Mouse (Mus musculus): Measurements from ENCODE around the gene Epn2. TPM values are rescaled to one million over a fixed set of nuclear protein-coding genes. Genes with fewer than 3 reads are reported as not detected.
A peak's percentile ranks its signal among the peaks of the same experiment; 100 is the strongest.

The Epn2 gene
- polyA plus RNA-seq, 1 experiment from 2014 or later, result 20.5 TPM

GRCm38 (mm10) chr11:61477566-61478508 is 101.7 kb downstream of the Epn2 start:
- ATAC-seq (ENCODE audit: extremely low read depth, insufficient number of reproducible peaks, low FRiP score, low TSS enrichment), result no peak
- no peaks in the 10 kb centered on the region for H3K9me3 ChIP-seq
- H3K4me1 ChIP-seq, result 0 out of 2 replicates have a peak, but pooled peaks cover 6% of the 10 kb centered on the region
- H3K4me2 ChIP-seq, result no peak overlapping the region
- no peaks in the 10 kb centered on the region for H3K36me3 ChIP-seq
- no peak overlapping the region for H3K27ac ChIP-seq (replicated peaks)
- H3K4me3 ChIP-seq, result no peak overlapping the region
- no peaks in the 10 kb centered on the region for H3K27me3 ChIP-seq (replicated peaks)
- 71% methylated on average over 17 of the region's 17 CpGs for whole genome bisulfite sequencing
- H3K9ac ChIP-seq, result no peak overlapping the region

DNA sequence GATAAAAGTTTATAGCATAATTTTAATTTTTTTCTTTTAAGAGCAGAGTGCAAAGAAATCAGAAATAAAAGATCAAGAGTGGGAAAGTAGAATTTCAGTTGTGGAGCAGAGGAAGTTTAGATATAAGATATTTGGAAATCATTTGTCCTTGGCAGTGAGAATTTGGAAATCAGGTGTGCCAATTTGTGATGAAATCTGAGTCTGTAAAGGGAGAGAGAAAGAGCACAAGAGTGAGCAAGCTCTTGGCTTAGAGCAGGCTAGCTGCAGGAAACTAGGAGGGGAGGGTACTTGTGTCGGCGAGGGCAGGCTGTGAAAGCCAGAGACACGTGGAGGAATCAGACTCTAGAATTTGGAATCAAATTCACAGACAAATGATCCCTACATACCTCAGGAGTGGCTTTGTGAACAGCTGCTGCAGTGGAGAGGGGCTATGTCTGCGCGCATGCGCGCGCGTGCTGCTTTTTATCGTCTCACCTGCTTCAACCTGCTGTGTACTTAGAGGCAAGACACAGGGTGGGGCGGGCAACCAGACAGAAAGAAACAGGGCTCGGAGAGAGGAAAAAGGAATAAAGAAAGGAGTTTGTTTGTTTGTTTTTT is 102.6 kb downstream of the Epn2 start:
- no peak overlapping the region for H3K4me3 ChIP-seq
- ATAC-seq (ENCODE audit: extremely low read depth, insufficient number of reproducible peaks, low FRiP score, low TSS enrichment), result no peak
- peak overlapping the region; percentile 4; the same call in 1 of the 2 replicates for H3K4me2 ChIP-seq
- H3K27ac ChIP-seq (replicated peaks), result no peak overlapping the region
- no peaks in the 10 kb centered on the region for H3K27me3 ChIP-seq (replicated peaks)
- 0 out of 2 replicates have a peak, but pooled peaks cover 6% of the 10 kb centered on the region for H3K4me1 ChIP-seq
- 59% methylated on average over 12 of the region's 12 CpGs for WGBS
- H3K36me3 ChIP-seq, result no peaks in the 10 kb centered on the region
- H3K9me3 ChIP-seq, result no peaks in the 10 kb centered on the region
- H3K9ac ChIP-seq, result no peak overlapping the region

GRCm38 (mm10) chr11:61473630-61474029 is 105.9 kb downstream of the Epn2 start:
- Histone ChIP-seq H3K9ac (no peak overlapping the region), H3K27me3 (replicated peaks) (no peaks in the 10 kb centered on the region), H3K9me3 (no peaks in the 10 kb centered on the region), H3K36me3 (no peaks in the 10 kb centered on the region), H3K4me1 (no peaks in the 10 kb centered on the region), H3K4me2 (no peak overlapping the region), H3K27ac (replicated peaks) (no peak overlapping the region), H3K4me3 (no peak overlapping the region)
- 65% methylated on average over 4 of the region's 4 CpGs for WGBS
- no peak for ATAC-seq (ENCODE audit: extremely low read depth, insufficient number of reproducible peaks, low FRiP score, low TSS enrichment)

DNA sequence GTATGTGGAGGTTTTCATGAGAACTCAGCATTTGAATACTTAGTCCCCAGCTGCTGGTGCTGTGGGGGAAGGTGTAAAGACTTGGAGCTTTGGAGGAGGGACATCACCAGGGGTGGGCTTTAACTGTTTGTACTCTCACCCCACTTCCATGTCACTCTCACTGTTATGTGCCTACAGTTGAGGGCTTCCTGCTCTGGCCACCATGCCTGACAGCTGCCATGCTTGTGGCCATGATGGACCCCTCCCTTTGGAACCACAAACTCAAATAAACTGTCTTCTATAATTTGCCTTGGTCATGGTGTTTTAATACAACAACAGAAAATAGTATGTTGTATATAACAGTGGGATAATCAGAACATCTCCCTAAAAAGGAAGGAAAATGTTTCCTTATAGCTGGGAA is 108.6 kb downstream of the Epn2 start:
- no peak overlapping the region for H3K4me2 ChIP-seq
- H3K9me3 ChIP-seq, result peaks cover 7% of the 10 kb centered on the region; the same call in 1 of the 2 replicates
- no peak overlapping the region for H3K4me3 ChIP-seq
- no peak for ATAC-seq (ENCODE audit: extremely low read depth, insufficient number of reproducible peaks, low FRiP score, low TSS enrichment)
- H3K27ac ChIP-seq (replicated peaks), result no peak overlapping the region
- no peak overlapping the region for H3K9ac ChIP-seq
- no peaks in the 10 kb centered on the region for H3K36me3 ChIP-seq
- H3K27me3 ChIP-seq (replicated peaks), result no peaks in the 10 kb centered on the region
- H3K4me1 ChIP-seq, result no peaks in the 10 kb centered on the region

DNA sequence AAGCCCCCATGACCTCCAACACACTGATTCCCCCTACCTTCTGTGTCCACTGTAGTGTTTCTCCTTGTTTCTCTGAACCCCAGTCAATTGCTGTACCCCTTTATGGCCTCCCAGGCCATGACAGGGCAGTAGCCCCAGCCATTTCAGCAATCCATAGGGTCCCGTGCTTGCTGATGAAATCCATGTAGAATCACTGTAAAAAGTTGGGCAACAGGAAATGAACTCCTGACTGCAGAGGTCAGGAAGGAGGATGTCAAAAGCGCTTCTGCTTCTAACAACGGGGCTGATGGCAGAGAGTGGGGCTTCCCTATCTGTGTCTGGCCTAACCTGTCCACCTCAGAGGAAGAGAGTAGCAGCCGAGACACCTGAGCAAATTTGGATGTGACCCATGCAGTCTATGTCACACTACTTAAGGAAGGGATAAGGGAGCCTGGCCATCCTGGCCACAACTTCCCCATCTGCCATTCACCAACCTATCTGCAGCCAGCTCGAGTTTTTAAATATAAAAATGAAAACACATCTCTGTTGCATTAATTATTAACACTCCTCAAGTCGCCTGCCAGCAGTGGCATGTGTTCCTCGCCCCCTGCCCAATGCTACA is 110.1 kb downstream of the Epn2 start:
- Histone ChIP-seq H3K4me2 (no peak overlapping the region), H3K36me3 (no peaks in the 10 kb centered on the region), H3K4me3 (no peak overlapping the region), H3K27ac (replicated peaks) (no peak overlapping the region), H3K4me1 (no peaks in the 10 kb centered on the region), H3K9ac (no peak overlapping the region), H3K9me3 (peaks cover 7% of the 10 kb centered on the region; the same call in 1 of the 2 replicates), H3K27me3 (replicated peaks) (no peaks in the 10 kb centered on the region)
- WGBS, result 59% methylated on average over 7 of the region's 7 CpGs
- no peak for ATAC-seq (ENCODE audit: extremely low read depth, insufficient number of reproducible peaks, low FRiP score, low TSS enrichment)

DNA sequence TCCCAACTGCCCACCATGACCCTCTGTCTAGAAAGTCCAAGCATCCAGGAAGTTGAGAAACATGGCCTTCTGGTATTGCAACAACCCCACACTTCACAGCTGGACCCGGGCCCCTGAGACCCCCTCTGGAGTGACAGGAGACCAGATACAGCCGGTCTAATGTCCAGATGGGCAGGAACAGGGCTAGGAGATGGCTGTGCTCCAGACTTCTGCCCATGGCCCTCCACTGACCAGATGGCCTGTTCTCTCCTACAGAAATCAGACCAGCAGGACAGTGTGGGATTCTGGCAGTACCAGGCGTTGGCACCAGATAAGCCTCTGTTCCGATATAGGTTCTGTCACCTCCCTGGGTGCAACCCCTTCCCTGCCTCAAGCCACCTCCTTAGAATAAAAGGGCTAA is 111.0 kb downstream of the Epn2 start:
- WGBS, result 60% methylated on average over 4 of the region's 4 CpGs
- H3K27ac ChIP-seq (replicated peaks), result no peak overlapping the region
- no peak for ATAC-seq (ENCODE audit: extremely low read depth, insufficient number of reproducible peaks, low FRiP score, low TSS enrichment)

More for the DNA sequence above, 111.0 kb downstream of the Epn2 start:
- Histone ChIP-seq H3K27me3 (replicated peaks) (no peaks in the 10 kb centered on the region), H3K4me1 (no peaks in the 10 kb centered on the region), H3K4me3 (no peak overlapping the region), H3K9me3 (peaks cover 7% of the 10 kb centered on the region; the same call in 1 of the 2 replicates), H3K9ac (no peak overlapping the region), H3K4me2 (no peak overlapping the region), H3K36me3 (no peaks in the 10 kb centered on the region)

Other genes starting within 250 kb of the Epn2 start
- 0.06 TPM in 1 of 2 replicates, not detected in the other for gene Slc47a2, start 236.8 kb downstream of the Epn2 start, polyA plus RNA-seq (2015; fragmentation: Nextera tagmentation; extraction: Ambion mirVana)
- gene Slc47a1, start 201.3 kb downstream of the Epn2 start, polyA plus RNA-seq (2015; fragmentation: Nextera tagmentation; extraction: Ambion mirVana), result 24.6 and 28.9 TPM in 2 replicates
- gene Rnf112, start 125.6 kb downstream of the Epn2 start, polyA plus RNA-seq (2015; fragmentation: Nextera tagmentation; extraction: Ambion mirVana), result 0.33 and 0.52 TPM in 2 replicates
- 114 and 126 TPM in 2 replicates for gene Mfap4, start 94.3 kb downstream of the Epn2 start, polyA plus RNA-seq (2015; fragmentation: Nextera tagmentation; extraction: Ambion mirVana)
- gene Mapk7, start 85.3 kb downstream of the Epn2 start, polyA plus RNA-seq (2015; fragmentation: Nextera tagmentation; extraction: Ambion mirVana), result 28.8 and 29.6 TPM in 2 replicates
- 13.6 and 14.2 TPM in 2 replicates for gene B9d1, start 74.5 kb downstream of the Epn2 start, polyA plus RNA-seq (2015; fragmentation: Nextera tagmentation; extraction: Ambion mirVana)
- 10.5 and 11.2 TPM in 2 replicates for gene Grap, start 73.6 kb upstream of the Epn2 start, polyA plus RNA-seq (2015; fragmentation: Nextera tagmentation; extraction: Ambion mirVana)
- gene Fam83g, start 104.4 kb upstream of the Epn2 start, polyA plus RNA-seq (2015; fragmentation: Nextera tagmentation; extraction: Ambion mirVana), result 1.5 and 1.6 TPM in 2 replicates
- 0.07 TPM in 1 of 2 replicates, not detected in the other for gene Slc5a10, start 141.1 kb upstream of the Epn2 start, polyA plus RNA-seq (2015; fragmentation: Nextera tagmentation; extraction: Ambion mirVana)
- gene Prpsap2, start 182.4 kb upstream of the Epn2 start, polyA plus RNA-seq (2015; fragmentation: Nextera tagmentation; extraction: Ambion mirVana), result 17.0 and 19.0 TPM in 2 replicates